Mouse (Mus musculus): ENCODE results near the gene C2.
A peak's percentile ranks its signal among the peaks of the same experiment; 100 is the strongest.
"Not testable (repeated sequence)": the region's sequence is repeated elsewhere in the genome, so short reads cannot be mapped to it uniquely, and the experiment has no call there.

The C2 gene

GRCm38 (mm10) chr17:34910982-34911381 lies 12.9 kb upstream of the C2 start:
- no peak for DNase-seq (ENCODE audit: low read depth, low spot score)

GRCm38 (mm10) chr17:34902895-34903294 lies 4.8 kb upstream of the C2 start:
- DNase-seq (ENCODE audit: low read depth, low spot score), result no peak

- not testable (repeated sequence) for DNase-seq (ENCODE audit: low read depth, low spot score)
Measured at GRCm38 (mm10) chr17:34901948-34902347, 3.9 kb upstream of the C2 start.

- not testable (repeated sequence) for DNase-seq (ENCODE audit: low read depth, low spot score)
Measured at GRCm38 (mm10) chr17:34900826-34901225, 2.8 kb upstream of the C2 start.

GRCm38 (mm10) chr17:34899890-34900243 lies 1.8 kb upstream of the C2 start:
- DNase-seq (ENCODE audit: low read depth, low spot score), result peak; percentile 51

- DNase-seq (ENCODE audit: low read depth, low spot score), result peak; percentile 52
Measured at GRCm38 (mm10) chr17:34899053-34899889, 1.2 kb upstream of the C2 start.

- peak; percentile 51 for DNase-seq (ENCODE audit: low read depth, low spot score)
Measured at GRCm38 (mm10) chr17:34898706-34899052, 614 bp upstream of the C2 start.

GRCm38 (mm10) chr17:34897373-34898159 lies 499 bp downstream of the C2 start:
- no peak for DNase-seq (ENCODE audit: low read depth, low spot score)

GRCm38 (mm10) chr17:34896366-34896765 lies 1.7 kb downstream of the C2 start:
- peak; percentile 70 for DNase-seq (ENCODE audit: low read depth, low spot score)

GRCm38 (mm10) chr17:34895724-34896123 lies 2.3 kb downstream of the C2 start:
- no peak for DNase-seq (ENCODE audit: low read depth, low spot score)

GRCm38 (mm10) chr17:34894801-34895530 lies 3.1 kb downstream of the C2 start:
- DNase-seq (ENCODE audit: low read depth, low spot score), result peak; percentile 44

- peak; percentile 93 for DNase-seq (ENCODE audit: low read depth, low spot score)
Measured at GRCm38 (mm10) chr17:34894074-34894597, 3.9 kb downstream of the C2 start.

GRCm38 (mm10) chr17:34893072-34893824 lies 4.8 kb downstream of the C2 start:
- DNase-seq (ENCODE audit: low read depth, low spot score), result no peak

GRCm38 (mm10) chr17:34891377-34891776 lies 6.7 kb downstream of the C2 start:
- DNase-seq (ENCODE audit: low read depth, low spot score), result peak; percentile 40

- no peak for DNase-seq (ENCODE audit: low read depth, low spot score)
Measured at GRCm38 (mm10) chr17:34890074-34890743, 7.9 kb downstream of the C2 start.

- DNase-seq (ENCODE audit: low read depth, low spot score), result no peak
Measured at GRCm38 (mm10) chr17:34887942-34888341, 10.1 kb downstream of the C2 start.

- DNase-seq (ENCODE audit: low read depth, low spot score), result no peak
Measured at GRCm38 (mm10) chr17:34885615-34886014, 12.4 kb downstream of the C2 start.

- no peak for DNase-seq (ENCODE audit: low read depth, low spot score)
Measured at GRCm38 (mm10) chr17:34884704-34885103, 13.4 kb downstream of the C2 start.

- DNase-seq (ENCODE audit: low read depth, low spot score), result no peak
Measured at GRCm38 (mm10) chr17:34883332-34883731, 14.7 kb downstream of the C2 start.

- no peak for DNase-seq (ENCODE audit: low read depth, low spot score)
Measured at GRCm38 (mm10) chr17:34881683-34882310, 16.3 kb downstream of the C2 start, which contains the start of gene Gm20547. Gene Gm20547, minus strand, starts transcription at chr17:34882042.
